Mouse (Mus musculus) inflammation-experienced regulatory T-cells, adult 16 weeks (primary cell): ENCODE results near the gene Pcdh15. TPM values are rescaled to one million over a fixed set of nuclear protein-coding genes. Genes with fewer than 3 reads are reported as not detected.

ENCODE experiments used
- polyA plus RNA-seq: library from polyadenylated mRNA; unstranded; fragments of 100-300 nt; shearing (Covaris generic); gene quantifications from one replicate; pipeline ENCODE4 v1.2.1, GENCODE M21; 2017

Gene Pcdh15
- polyA plus RNA-seq: 0.43 TPM

GRCm38 (mm10) chr10:73098966-73099845, at the start of gene Pcdh15:
Gene Pcdh15, plus strand, starts transcription at chr10:73099342.

